Mouse (Mus musculus) limb, embryonic 14.5 days (tissue): ENCODE measurements at regions not wholly inside any gene's neighbourhood (a gene's known extent, or its start where the extent isn't known, plus 50 kb on each side); places are given as distances from the start of the nearest gene placed in this dataset.

Experiments used
- ATAC-seq: fragments of 200-750 bp; cut with Nextera tagmentation; 2 replicates; pipeline ENCODE4 v1.8.0; 2017; ENCODE audit warnings: low read depth, moderate number of reproducible peaks, moderate TSS enrichment; ENCODE audit not compliant: low FRiP score
- DNase-seq: peaks from one replicate; pipeline ENCODE4 v3.0.0-alpha.2; 2015; ENCODE audit warnings: low spot score
- H3K27ac ChIP-seq: fragments of 300-500 bp; sonication (generic); replicated peaks from 2 replicates; pipeline ENCODE4 v1.5.1; 2014; ENCODE audit warnings: low read depth, mild to moderate bottlenecking, low read length, moderate library complexity, mixed read lengths
- H3K27me3 ChIP-seq: fragments of 300-500 bp; sonication (generic); 2 replicates; pipeline ENCODE4 v1.6.1; 2014; ENCODE audit warnings: low read length, mixed read lengths; ENCODE audit not compliant: control insufficient read depth, insufficient read depth
- H3K36me3 ChIP-seq: fragments of 300-500 bp; sonication (generic); 2 replicates; pipeline ENCODE4 v1.6.1; 2014; ENCODE audit warnings: mild to moderate bottlenecking, low read length, moderate library complexity, mixed read lengths; ENCODE audit not compliant: control insufficient read depth, insufficient read depth
- H3K4me1 ChIP-seq: fragments of 300-500 bp; sonication (generic); 2 replicates; pipeline ENCODE4 v1.6.1; 2014; ENCODE audit warnings: antibody characterized with exemption, low read length, mixed read lengths; ENCODE audit not compliant: control insufficient read depth, insufficient read depth
- H3K4me2 ChIP-seq: fragments of 300-500 bp; sonication (generic); replicated peaks from 2 replicates; pipeline ENCODE4 v1.6.1; 2014; ENCODE audit warnings: low read depth, mild to moderate bottlenecking, low read length, moderate library complexity; ENCODE audit not compliant: severe bottlenecking
- H3K4me3 ChIP-seq: fragments of 300-500 bp; sonication (generic); replicated peaks from 2 replicates; pipeline ENCODE4 v1.5.1; 2014; ENCODE audit warnings: low read length
- H3K9ac ChIP-seq: fragments of 300-500 bp; sonication (generic); 2 replicates; pipeline ENCODE4 v1.6.1; 2014; ENCODE audit warnings: mild to moderate bottlenecking, low read depth, low read length, moderate library complexity; ENCODE audit not compliant: severe bottlenecking
- H3K9me3 ChIP-seq: fragments of 300-500 bp; sonication (generic); 2 replicates; pipeline ENCODE4 v1.6.1; 2016; ENCODE audit warnings: low read length; ENCODE audit not compliant: control insufficient read depth
- POLR2A ChIP-seq: fragments of 200-500 bp; IDR thresholded peaks from 2 replicates; pipeline ENCODE4 v1.8.0; 2012; ENCODE audit warnings: inconsistent platforms, mild to moderate bottlenecking, moderate library complexity, borderline replicate concordance; ENCODE audit not compliant: insufficient read depth, insufficient read length; ENCODE audit errors: extremely low read depth
- WGBS: fragments of 180-500 bp; shearing (Covaris S2); extraction: QIAGEN DNeasy Blood & Tissue Kit; methylation state at CpG from one replicate; pipeline ENCODE4 v1.1.7; 2014; 5-methylcytosine and 5-hydroxymethylcytosine counted together

GRCm38 (mm10) chr15:17048867-17049628 is 320.5 kb downstream of the Cdh9 start:
- no peaks in the 10 kb centered on the region for H3K4me1 ChIP-seq
- H3K4me2 ChIP-seq = no peak overlapping the region
- WGBS = 10% methylated on average over 2 of the region's 2 CpGs
- ATAC-seq = no peak
- no peaks in the 10 kb centered on the region for H3K36me3 ChIP-seq
- no peaks in the 10 kb centered on the region for H3K27me3 ChIP-seq
- H3K9me3 ChIP-seq = no peaks in the 10 kb centered on the region
- no peak for TF ChIP-seq POLR2A
- DNase-seq = no peak
- no peak overlapping the region for H3K27ac ChIP-seq
- H3K9ac ChIP-seq = no peak overlapping the region
- H3K4me3 ChIP-seq = no peak overlapping the region

- Histone ChIP-seq H3K9me3 (no peaks in the 10 kb centered on the region), H3K4me1 (no peaks in the 10 kb centered on the region), H3K9ac (no peak overlapping the region), H3K4me2 (no peak overlapping the region), H3K36me3 (no peaks in the 10 kb centered on the region), H3K4me3 (no peak overlapping the region), H3K27ac (no peak overlapping the region), H3K27me3 (no peaks in the 10 kb centered on the region)
- ATAC-seq (no peak), DNase-seq (no peak)
- WGBS = 77% methylated on average over 4 of the region's 4 CpGs
- TF ChIP-seq POLR2A = no peak
Observed at GRCm38 (mm10) chr15:17069772-17070171, 341.2 kb downstream of the Cdh9 start.

GRCm38 (mm10) chr15:17084030-17084429 is 355.5 kb downstream of the Cdh9 start:
- WGBS = 81% methylated on average over 2 of the region's 2 CpGs

GRCm38 (mm10) chr15:17088644-17089228 is 360.2 kb downstream of the Cdh9 start:
- Histone ChIP-seq H3K9me3 (no peaks in the 10 kb centered on the region), H3K4me1 (no peaks in the 10 kb centered on the region), H3K27me3 (no peaks in the 10 kb centered on the region), H3K4me2 (no peak overlapping the region), H3K4me3 (no peak overlapping the region), H3K27ac (no peak overlapping the region), H3K36me3 (no peaks in the 10 kb centered on the region), H3K9ac (no peak overlapping the region)
- TF ChIP-seq POLR2A = no peak
- WGBS = 88% methylated on average over 5 of the region's 5 CpGs
- no peak for ATAC-seq
- no peak for DNase-seq

More at GRCm38 (mm10) chr15:17084030-17084429, 355.5 kb downstream of the Cdh9 start:
- H3K27me3 ChIP-seq = no peaks in the 10 kb centered on the region
- TF ChIP-seq POLR2A = no peak
- H3K36me3 ChIP-seq = no peaks in the 10 kb centered on the region
- H3K4me2 ChIP-seq = no peak overlapping the region
- H3K27ac ChIP-seq = no peak overlapping the region
- H3K9ac ChIP-seq = no peak overlapping the region
- no peak for ATAC-seq
- no peak overlapping the region for H3K4me3 ChIP-seq
- DNase-seq = no peak
- H3K9me3 ChIP-seq = no peaks in the 10 kb centered on the region
- no peaks in the 10 kb centered on the region for H3K4me1 ChIP-seq

- DNase-seq (no peak), ATAC-seq (no peak)
- H3K9me3 ChIP-seq = no peaks in the 10 kb centered on the region
- no peaks in the 10 kb centered on the region for H3K27me3 ChIP-seq
- 4% methylated on average over 4 of the region's 4 CpGs for WGBS
- no peak overlapping the region for H3K27ac ChIP-seq
- H3K36me3 ChIP-seq = no peaks in the 10 kb centered on the region
- H3K4me3 ChIP-seq = no peak overlapping the region
- H3K4me2 ChIP-seq = no peak overlapping the region
- no peak for TF ChIP-seq POLR2A
- no peak overlapping the region for H3K9ac ChIP-seq
- H3K4me1 ChIP-seq = no peaks in the 10 kb centered on the region
Observed at GRCm38 (mm10) chr15:17098927-17099326, 370.4 kb downstream of the Cdh9 start.
